9 mouse cellular contexts compared by ENCODE assay signal in the genomic region with DNA sequence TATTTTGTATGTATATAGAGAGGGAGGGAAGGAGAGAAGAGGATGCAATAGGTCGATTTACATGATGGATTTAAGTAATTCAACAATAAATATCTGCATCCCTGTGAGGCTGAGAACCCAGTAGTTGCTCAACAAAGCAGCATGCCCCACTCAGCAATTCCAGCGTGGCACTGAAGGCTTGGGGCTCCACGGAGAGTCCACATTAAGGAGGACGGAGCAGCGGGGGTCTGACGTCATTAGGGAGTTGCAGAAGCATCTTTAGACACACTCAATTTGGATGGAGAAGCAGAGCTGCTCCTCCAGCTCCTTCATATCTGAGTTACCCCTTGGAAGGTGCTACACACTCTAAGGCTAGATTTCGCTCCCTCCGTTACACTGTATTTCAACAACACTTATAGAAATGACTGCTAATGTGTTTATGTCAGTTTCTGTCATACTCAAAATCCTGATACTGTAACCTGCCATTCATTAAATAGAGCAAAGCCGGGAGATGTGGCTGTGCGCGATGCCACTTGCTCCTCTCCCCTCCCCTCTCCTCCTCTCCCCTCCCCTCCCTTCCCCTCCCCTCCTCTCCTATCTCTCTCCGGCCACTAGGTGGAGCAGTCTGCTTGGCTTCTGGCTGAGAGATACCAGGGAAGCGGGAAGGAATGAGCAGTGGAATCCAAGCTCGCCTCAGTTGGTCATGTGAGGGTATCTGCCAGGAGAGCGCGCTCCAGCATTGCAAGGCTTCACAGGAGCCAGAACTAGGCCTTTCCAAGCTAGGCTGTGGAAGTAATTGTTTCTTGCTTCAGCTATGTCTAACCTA. TPM values are rescaled to one million over a fixed set of nuclear protein-coding genes. Genes with fewer than 3 reads are reported as not detected.
A peak's percentile ranks its signal among the peaks of the same experiment; 100 is the strongest.
DNase-seq lines count a peak whose midpoint lies in the region; ATAC-seq and TF ChIP-seq lines count a peak whose summit lies in the region.
"Had no signal": no experiment of that assay in that cellular context is flagged by ENCODE, and none has a peak within 500 bp of the region (broad histone marks: within the 10 kb centered on the region; RNA-seq: fewer than 3 reads in every experiment).

No protein-coding gene starts in this region.

- peak; percentile 77 for TF ChIP-seq CTCF in Patski (IDR thresholded peaks at IDR 0.05)
- peak; percentile 87 for TF ChIP-seq CTCF in hindbrain, postnatal 0 days (IDR thresholded peaks at IDR 0.05; ENCODE audit: low read depth)

- POLR2A ChIA-PET in Patski (lab: Charles Lee), result no interaction called here

- peaks cover 7% of the 10 kb centered on the region for H3K27me3 ChIP-seq in Patski
- H3K27me3 ChIP-seq in hindbrain, postnatal 0 days (ENCODE audit: insufficient read depth, low read length), result no peaks in the 10 kb centered on the region

- H3K4me3 ChIP-seq in hindbrain, postnatal 0 days (ENCODE audit: low read length), result no peak overlapping the region

- in situ Hi-C loops in Patski (cut with MboI; ENCODE audit: low pct_unique_long_range_greater_than_20kb), result no loop called here

- no peak overlapping the region for H3K4me2 ChIP-seq in hindbrain, postnatal 0 days (ENCODE audit: low read depth, low read length)

- peak; percentile 82 for ATAC-seq in Patski
- peak; percentile 89 for ATAC-seq in hindbrain, postnatal 0 days

- peak; percentile 10 for DNase-seq in Patski (ENCODE audit: low read depth, low spot score)
- DNase-seq in cerebellum, adult 9-10 months, result peak; percentile 38
- DNase-seq in frontal cortex, postnatal 14 days (ENCODE audit: low spot score in 2 of 2), result peak; percentile 37 to 55
- DNase-seq in hindbrain, postnatal 0 days (ENCODE audit: low spot score), result peak; percentile 84
- peak; percentile 30 for DNase-seq in left cerebral cortex, adult 11 months (ENCODE audit: low spot score)
- DNase-seq in lung, postnatal 4 days, result peak; percentile 67 to 79
- peak; percentile 75 to 86 for DNase-seq in right cerebral cortex, postnatal 10 days (ENCODE audit: low spot score in 2 of 2)
- DNase-seq in urinary bladder, postnatal 36 days (ENCODE audit: low spot score in 2 of 2), result peak; percentile 49 to 61

- no peaks in the 10 kb centered on the region for H3K9me3 ChIP-seq in hindbrain, postnatal 0 days (ENCODE audit: low read length)

- CTCF ChIA-PET in Patski (lab: Charles Lee), result interaction anchor here (0.5 to 1.6 kb wide), 3 partner anchors 26 to 152 kb away, joined by 3 to 4 read pairs (median 3); no protein-coding TSS in a partner anchor

- no peak overlapping the region for H3K9ac ChIP-seq in hindbrain, postnatal 0 days (replicated peaks; ENCODE audit: low read length)

- WGBS in hindbrain, postnatal 0 days, result 41% methylated on average over 16 of the region's 16 CpGs

- H3K36me3 ChIP-seq in hindbrain, postnatal 0 days (ENCODE audit: insufficient read depth, low read length), result no peaks in the 10 kb centered on the region

- H3K4me1 ChIP-seq in hindbrain, postnatal 0 days (ENCODE audit: insufficient read depth, low read length), result no peaks in the 10 kb centered on the region

- no peak overlapping the region for H3K27ac ChIP-seq in hindbrain, postnatal 0 days
- H3K27ac ChIP-seq: macrophage had no signal

RNA-seq across cellular contexts. Expression of a gene that starts 6.3 kb away (rescaled TPM):
- polyA plus RNA-seq in Patski (2021), result not detected
- total RNA-seq in hindbrain, postnatal 0 days (2014; rRNA removed), result not detected in 2 replicates
- not detected in 2 replicates for polyA plus RNA-seq in hindbrain, postnatal 0 days (2015; fragmentation: Nextera tagmentation; extraction: Ambion mirVana)
- polyA plus RNA-seq: macrophage had no signal

RNA-seq across cellular contexts. Expression of a gene that starts 8.6 kb away (rescaled TPM):
- polyA plus RNA-seq in Patski (2021), result not detected
- not detected in 2 replicates for total RNA-seq in hindbrain, postnatal 0 days (2014; rRNA removed)
- not detected in 2 replicates for polyA plus RNA-seq in hindbrain, postnatal 0 days (2015; fragmentation: Nextera tagmentation; extraction: Ambion mirVana)
- polyA plus RNA-seq: macrophage had no signal

RNA-seq across cellular contexts. Expression of a gene that starts 14.2 kb away (rescaled TPM):
- polyA plus RNA-seq in Patski (2021), result not detected
- total RNA-seq in hindbrain, postnatal 0 days (2014; rRNA removed), result not detected in 2 replicates
- polyA plus RNA-seq in hindbrain, postnatal 0 days (2015; fragmentation: Nextera tagmentation; extraction: Ambion mirVana), result not detected in 2 replicates
- polyA plus RNA-seq: macrophage had no signal

RNA-seq across cellular contexts. Expression of a gene that starts 18.8 kb away (rescaled TPM):
- not detected for polyA plus RNA-seq in Patski (2021)
- total RNA-seq in hindbrain, postnatal 0 days (2014; rRNA removed), result not detected in 2 replicates
- not detected in 2 replicates for polyA plus RNA-seq in hindbrain, postnatal 0 days (2015; fragmentation: Nextera tagmentation; extraction: Ambion mirVana)
- polyA plus RNA-seq: macrophage had no signal

RNA-seq across cellular contexts. Expression of a gene that starts 20.6 kb away (rescaled TPM):
- not detected for polyA plus RNA-seq in Patski (2021)
- not detected in 2 replicates for total RNA-seq in hindbrain, postnatal 0 days (2014; rRNA removed)
- not detected in 2 replicates for polyA plus RNA-seq in hindbrain, postnatal 0 days (2015; fragmentation: Nextera tagmentation; extraction: Ambion mirVana)
- polyA plus RNA-seq: macrophage had no signal

Comparison
In these comparisons a context has a peak if more than half of its experiments do, and no peak if none do; other contexts are left out.
1. DNase-seq: peak in every context shown above with its lines; median percentile 84 in hindbrain, postnatal 0 days; 80 in right cerebral cortex, postnatal 10 days; 73 in lung, postnatal 4 days; 55 in urinary bladder, postnatal 36 days; 46 in frontal cortex, postnatal 14 days; 38 in cerebellum, adult 9-10 months; 30 in left cerebral cortex, adult 11 months; 10 in Patski.